Mouse (Mus musculus) MEL (cell line): ENCODE results near the gene D630003M21Rik.

Experiments used
- CTCF ChIP-seq, 3 experiments: IDR thresholded peaks in 2 of 3; conservative IDR thresholded peaks in 1 of 3; 2 replicates each; pipeline ENCODE4 v1.5.1; 2011 to 2012; ENCODE audit warnings: low read length in 3 of 3, low read depth in 2 of 3, mild to moderate bottlenecking in 2 of 3, improper control_type of control experiment in 1 of 3, inconsistent platforms in 1 of 3, mixed read lengths in 1 of 3, moderate library complexity in 1 of 3; ENCODE audit not compliant: control insufficient read depth in 1 of 3, insufficient read depth in 1 of 3, poor library complexity in 1 of 3, severe bottlenecking in 1 of 3
- HCFC1 ChIP-seq: IDR thresholded peaks from 2 replicates; pipeline ENCODE4 v1.6.1; 2012; ENCODE audit warnings: low read depth, mild to moderate bottlenecking, inconsistent platforms, low read length, improper control_type of control experiment, moderate library complexity
- MAFK ChIP-seq: IDR thresholded peaks from 2 replicates; pipeline ENCODE4 v1.6.1; 2011; ENCODE audit warnings: low read depth, mild to moderate bottlenecking, low read length, improper control_type of control experiment, borderline replicate concordance
- UBTF ChIP-seq: IDR thresholded peaks from 2 replicates; pipeline ENCODE4 v1.6.1; 2012; ENCODE audit warnings: low read depth, mild to moderate bottlenecking, inconsistent platforms, low read length, improper control_type of control experiment, moderate library complexity, borderline replicate concordance; ENCODE audit not compliant: insufficient read depth

DNA sequence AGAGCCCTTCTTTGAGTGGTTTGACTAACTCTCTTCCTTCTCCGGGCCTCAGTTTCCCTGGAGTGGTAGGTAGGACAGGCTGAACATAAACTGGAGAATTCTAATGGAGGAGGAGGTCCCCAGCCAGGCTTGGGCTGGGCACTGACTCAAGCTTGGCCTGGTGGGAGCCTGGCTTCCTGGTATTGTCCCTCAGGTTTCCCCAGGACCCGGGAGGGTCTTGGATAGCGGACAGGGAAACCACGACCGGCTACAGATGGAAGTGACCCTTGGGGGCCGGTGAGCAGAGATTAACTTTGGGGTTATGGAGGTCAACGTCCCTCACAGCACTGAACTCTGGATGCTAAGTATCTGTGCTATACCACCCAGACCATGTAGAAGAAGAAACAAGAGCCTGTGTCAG lies 87.8 kb downstream of the D630003M21Rik start:
- TF ChIP-seq CTCF (IDR thresholded peaks at IDR 0.05 in 2 of 3, conservative IDR thresholded peaks at IDR 0.05 in 1 of 3; ENCODE audit: control insufficient read depth in 1 of 3, insufficient read depth in 1 of 3, low read depth in 2 of 3, low read length in 3 of 3, poor library complexity in 1 of 3, severe bottlenecking in 1 of 3) (no peak), MAFK (no peak), HCFC1 (no peak), UBTF (no peak)
